Mouse (Mus musculus) left cerebral cortex, adult 11 months (tissue): Measurements from ENCODE around the gene Bpifb2.
"Not testable (repeated sequence)": the region's sequence is repeated elsewhere in the genome, so short reads cannot be mapped to it uniquely, and the experiment has no call there.

ENCODE experiments used
- DNase-seq: peaks from one replicate; pipeline ENCODE4 v3.0.0; 2022; ENCODE audit warnings: low spot score

Gene Bpifb2

DNA sequence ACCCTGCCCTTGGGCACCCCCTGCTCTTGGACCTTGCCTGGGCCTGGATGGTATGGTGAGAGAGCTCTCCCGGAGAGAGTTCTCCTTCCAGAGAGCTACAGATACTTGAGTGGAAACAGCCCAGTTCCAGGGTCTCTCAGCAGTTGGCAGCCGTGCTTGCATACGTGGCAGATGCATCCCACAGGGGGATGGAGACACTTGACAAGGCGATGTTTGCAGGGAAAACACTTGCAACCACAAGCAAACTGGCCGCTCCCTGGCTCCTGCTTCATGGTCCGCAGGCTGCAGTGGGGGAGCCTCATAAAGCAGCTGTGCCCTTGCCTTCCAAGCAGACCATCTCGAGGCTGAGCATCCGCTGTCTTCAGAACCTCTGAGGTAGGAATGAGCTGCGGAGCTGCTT is at the start of gene Bpifb2:
Gene Bpifb2, plus strand, starts transcription at position 301 of the 400 bp plus-strand sequence.
- no peak for DNase-seq

DNA sequence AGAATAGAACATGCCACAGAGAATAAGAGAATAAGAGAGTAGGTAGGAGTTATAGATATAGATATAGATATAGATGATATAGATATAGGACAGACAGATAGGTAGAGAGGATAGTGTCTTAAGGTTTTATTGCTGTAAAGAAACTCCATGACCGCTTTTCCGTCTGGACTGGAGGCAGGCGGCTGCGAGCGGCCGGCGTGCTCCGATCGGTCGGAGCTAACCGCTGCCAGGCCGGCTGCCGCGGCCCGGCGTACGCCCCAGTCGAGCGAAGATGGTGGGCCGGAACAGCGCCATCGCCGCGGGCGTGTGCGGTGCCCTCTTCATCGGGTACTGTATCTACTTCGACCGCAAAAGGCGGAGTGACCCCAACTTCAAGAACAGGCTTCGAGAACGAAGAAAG is 48.9 kb upstream of the Bpifb2 start:
- DNase-seq: not testable (repeated sequence)

DNA sequence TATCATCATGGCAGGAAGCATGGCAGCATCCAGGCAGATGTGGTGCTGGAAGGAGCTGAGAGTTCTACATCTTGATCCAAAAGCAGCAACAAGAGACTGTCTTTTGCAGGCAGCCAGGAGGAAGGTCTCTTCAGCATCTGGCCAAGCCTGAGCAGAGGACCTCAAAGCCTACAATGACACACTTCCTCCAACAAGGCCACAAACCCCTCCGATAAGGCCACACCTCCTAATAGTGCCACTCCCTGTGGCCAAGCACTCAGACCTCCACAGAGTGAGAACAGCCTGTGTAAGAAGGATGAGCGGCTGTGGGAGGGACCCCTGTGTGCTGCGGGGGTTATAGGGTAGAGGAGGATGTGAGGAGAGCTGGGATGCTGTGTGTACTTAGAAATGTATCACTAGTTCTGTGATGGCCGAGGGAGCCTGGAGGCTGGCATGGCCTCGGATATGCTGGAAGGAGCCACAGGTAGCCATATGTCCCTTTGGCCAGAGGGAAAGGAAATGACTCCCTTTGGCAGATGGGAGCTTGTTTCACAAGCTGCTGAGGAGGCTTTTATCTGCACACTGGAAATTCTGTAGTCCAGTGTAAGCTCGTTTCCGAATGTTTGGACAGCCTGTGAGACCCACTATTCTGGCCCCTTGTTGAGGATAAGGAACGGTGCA is 47.5 kb upstream of the Bpifb2 start:
- DNase-seq: no peak

DNA sequence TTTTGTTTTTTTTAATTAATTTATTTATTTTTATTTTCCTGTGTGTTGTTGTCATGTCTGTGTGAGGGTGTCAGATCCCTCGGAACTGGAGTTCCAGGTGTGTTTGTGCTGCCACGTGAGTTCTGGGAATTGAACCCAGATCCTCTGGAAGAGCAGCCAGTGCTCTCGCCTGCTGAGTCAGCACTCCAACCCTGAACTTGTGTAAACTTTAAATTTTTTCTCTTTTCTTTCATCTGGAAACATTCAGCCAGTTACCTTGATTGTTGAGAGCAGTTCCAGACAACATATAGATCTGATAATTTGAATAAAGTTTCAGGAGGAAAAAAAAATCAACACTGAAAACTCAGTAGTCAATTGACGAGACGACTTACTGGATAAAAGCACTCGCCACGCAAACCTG is 46.1 kb upstream of the Bpifb2 start:
- no peak for DNase-seq

DNA sequence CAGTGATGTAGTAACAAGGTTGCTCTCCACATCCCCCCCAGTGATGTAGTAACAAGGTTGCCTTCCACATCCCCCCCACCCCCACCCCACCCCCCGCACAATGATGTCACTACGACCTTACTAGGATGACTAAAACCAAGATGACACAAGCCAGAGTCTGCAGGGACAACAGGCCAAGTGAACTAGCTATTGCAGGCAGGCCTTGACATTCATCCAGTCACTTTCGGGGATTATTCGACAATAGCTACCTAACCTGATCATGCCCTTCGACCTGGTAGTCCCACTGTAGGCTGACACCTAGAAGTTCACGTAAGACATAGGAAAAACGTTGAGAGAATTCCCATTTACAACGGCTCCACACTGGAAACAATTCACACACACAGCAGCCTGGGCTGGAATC is 41.6 kb upstream of the Bpifb2 start:
- no peak for DNase-seq

DNA sequence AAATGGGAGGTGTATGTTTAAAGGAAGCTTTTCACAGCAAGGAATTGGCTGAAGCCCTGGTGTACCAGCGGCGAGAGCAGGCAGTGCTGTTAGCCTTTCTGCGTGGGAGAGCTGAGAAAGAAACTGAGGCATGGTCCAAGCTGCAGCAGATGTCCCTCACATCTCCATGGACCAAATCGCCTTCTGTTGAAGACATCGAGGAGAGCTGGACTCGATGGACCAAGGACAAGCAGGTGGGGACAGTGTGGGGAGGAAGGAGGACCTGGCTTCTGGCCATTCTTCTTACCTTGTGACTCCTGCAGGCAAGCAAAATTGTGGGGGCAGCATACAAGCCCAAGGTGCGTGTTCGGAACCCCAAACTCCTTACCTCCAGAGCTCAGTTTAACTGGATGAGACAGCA is 32.0 kb upstream of the Bpifb2 start:
- DNase-seq: no peak

DNA sequence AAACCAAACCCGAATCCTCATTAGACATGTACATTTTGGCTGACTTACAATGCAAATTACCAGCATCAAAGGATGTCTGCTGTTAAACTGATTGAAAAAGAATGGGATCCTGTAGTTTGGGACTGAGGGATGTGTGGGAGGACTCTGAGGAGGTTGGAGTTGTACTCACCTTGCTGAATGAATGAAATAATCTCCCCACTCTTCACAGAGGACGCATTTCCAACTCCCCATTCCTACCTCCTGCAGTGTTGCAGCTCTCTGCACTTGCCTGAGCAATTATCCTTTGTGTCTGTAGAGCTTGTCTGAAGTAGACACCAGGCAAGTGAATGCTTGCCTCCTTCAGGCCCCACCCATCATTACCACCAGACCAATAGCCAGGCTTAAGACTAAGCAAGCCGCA is 26.5 kb upstream of the Bpifb2 start:
- no peak for DNase-seq

DNA sequence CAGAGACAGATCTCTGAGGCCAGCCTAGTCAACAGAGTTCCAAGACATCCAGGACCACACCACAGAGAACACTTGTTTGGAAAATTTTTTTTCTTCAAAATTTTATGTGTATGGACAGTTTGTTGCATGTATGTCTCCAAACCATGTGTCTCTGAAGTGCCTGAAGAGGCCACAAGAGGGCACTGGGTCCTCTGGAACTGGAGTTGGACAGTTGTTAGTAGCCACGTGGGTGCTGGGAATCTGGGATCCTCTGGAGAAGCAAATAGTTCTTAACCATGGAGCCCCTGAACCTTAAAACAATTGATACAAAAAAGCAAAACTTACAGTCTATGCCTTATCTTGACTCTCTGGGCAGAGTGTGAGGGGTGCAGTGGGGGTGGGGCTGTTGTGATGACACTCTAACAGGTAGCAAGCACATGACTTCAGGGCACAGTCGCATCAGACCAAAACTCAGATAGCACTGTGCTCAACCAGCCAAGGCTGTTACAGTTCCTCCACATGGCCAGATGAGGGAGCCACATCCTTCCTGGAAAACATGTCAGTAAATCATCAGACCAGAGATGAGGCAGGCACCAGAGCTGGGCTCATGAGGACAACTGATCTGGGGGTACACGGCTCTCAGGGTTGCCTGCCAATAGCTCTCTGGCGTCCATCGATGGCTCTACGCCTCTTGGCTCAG is 24.4 kb upstream of the Bpifb2 start:
- no peak for DNase-seq

DNA sequence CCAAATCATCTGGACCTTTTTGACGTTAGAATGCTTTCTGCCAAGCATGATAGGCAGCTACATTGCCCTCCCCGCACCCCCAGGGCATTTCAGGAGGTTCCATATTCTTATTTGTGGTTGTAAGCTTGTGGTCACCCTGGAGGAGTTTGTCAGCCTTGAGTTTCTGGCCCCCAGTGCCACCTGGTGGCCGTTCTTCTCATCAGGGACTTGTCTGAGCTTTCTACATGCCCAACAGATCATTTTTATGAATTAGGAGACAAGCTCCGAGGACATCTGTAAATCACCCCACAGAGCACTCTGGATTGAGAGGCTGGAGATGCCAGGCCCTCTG is 23.9 kb upstream of the Bpifb2 start:
- peak; percentile 25 for DNase-seq

DNA sequence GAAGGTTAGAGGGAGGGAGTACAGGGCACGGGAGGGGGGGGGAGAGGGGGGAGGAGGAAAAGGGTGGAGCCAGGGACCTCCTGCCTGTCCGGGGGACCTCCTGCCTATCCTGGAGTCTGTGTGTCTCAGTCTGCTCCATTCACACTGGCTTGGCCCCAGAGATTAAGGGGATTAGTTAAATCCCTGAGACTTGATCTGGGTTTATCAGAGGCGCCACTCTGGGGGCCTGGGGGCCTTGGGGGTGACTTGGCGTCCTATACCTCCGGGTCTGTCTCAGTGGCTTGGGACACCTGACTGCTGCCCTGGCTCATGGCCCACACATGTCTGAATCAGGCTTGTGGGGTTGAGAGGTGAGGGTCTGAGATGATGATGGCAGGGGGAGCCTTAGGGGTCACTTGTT is 21.3 kb upstream of the Bpifb2 start:
- DNase-seq: no peak

DNA sequence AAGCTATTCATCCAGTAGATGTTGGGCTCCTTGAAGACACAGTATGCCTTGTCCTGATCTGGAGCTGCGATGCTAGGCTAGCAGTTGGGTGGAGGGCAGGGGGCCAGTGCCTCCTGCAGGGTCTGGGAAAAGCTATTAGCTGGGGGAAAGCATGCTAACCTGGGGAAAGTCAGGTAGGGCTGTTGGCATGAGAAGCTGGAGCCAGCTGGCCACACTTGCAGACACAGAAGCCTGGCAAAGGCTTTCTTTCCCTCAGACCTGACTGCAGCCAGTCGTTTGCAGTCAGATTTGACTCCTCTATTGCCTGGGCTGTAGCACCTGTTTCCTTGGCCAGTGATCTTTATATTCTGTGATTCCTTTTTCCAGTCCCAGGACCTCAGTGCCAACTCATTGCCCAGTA is 15.3 kb upstream of the Bpifb2 start:
- no peak for DNase-seq

DNA sequence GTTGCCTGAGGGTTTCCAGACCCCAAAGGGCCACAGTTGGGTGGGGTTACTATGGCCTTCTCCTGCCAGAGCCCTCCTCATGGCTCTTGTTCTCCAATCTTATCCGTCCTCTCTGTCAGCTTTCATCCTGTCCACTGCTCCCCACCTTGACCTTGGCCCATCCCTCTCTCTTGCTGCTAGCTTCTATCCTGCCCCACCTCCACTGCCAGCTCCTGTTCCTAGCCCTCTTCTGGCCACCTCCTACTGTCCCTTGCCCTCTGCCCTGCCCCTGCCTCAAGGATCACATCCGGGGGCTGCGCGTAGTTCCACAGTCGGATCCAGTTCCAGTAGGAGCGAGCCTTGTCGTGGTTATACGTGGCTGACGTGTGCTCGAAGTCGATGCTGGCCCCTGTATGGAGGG is 14.5 kb upstream of the Bpifb2 start:
- no peak for DNase-seq

DNA sequence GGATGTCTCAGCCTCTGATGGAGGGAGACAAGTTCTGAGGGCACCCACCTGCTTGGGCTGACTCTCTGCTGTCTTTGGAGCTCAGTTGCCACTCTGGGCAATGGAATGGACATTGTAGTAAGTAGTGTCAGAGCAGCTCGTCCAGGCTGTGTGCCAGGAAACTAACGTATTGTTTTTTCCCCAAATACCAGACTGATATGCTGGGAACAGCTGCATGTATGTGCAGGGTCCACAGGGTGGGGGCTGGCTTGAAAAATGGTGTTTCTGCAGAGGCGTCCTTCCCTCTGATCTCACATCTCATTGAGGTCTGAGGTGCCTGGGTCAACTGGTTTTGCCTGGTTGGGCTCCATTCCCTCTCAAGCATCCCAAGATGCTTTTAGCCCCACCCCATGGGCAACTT is 14.1 kb upstream of the Bpifb2 start:
- DNase-seq: no peak

DNA sequence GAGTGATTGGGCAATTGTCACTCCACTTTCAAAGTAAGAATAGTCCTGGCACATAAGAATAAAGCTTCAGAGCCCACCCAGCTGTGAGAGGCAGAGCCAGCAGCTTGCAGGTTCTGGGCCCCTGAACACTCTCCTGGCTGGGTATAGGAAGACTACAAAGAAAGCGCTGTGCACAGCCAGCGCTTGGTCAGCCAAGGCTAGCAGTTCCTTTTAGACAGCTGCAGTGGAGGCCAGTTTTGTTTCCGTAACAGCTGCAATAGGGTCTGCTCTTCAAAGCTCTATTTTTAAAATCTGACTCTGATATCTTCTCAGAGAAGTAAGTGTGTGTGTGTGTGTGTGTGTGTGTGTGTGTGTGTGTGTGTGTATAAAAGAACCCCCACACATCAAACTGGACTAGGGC is 12.9 kb upstream of the Bpifb2 start:
- DNase-seq: no peak

DNA sequence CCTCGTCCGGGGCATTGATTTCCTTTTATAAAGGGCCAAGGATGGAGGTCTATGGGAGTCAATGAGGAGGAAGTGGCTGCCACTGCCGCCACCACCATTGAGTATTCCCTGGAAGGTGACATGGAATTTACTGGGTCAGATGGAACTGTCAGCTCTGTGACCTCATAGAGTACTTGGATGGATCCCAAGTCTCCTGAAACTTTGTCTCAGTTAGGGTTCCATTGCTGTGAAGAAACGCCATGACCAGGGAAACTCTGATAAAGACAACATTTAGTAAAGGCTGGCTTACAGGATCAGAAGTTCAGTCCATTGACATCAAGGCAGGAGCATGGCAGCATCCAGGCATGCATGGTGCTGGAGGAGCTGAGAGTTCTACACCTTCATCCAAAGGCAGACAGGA is 3.9 kb upstream of the Bpifb2 start, which contains the start of gene Sun5:
Gene Sun5, minus strand, starts transcription at position 101 of the 400 bp plus-strand sequence.
- DNase-seq: no peak

DNA sequence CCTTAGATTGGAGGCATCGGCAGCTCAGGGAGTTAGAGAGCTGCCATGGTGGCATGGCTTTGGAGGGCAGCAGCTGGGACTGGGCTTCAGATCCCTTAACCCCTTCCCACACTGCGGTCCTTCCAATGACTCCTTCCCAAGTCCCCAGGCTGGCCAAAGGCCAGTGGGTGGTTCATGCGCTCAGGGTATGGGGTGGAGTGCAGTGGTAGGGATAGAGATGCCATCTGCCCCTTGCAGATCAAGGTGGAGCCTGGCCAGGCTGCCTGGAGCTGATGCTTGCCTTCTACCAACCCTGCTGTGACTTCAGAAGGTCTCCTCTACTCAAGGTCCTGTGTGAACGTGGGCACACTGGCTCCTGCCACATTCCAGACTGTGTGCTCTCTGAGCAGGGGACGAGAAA is 24.3 kb downstream of the Bpifb2 start:
- no peak for DNase-seq

DNA sequence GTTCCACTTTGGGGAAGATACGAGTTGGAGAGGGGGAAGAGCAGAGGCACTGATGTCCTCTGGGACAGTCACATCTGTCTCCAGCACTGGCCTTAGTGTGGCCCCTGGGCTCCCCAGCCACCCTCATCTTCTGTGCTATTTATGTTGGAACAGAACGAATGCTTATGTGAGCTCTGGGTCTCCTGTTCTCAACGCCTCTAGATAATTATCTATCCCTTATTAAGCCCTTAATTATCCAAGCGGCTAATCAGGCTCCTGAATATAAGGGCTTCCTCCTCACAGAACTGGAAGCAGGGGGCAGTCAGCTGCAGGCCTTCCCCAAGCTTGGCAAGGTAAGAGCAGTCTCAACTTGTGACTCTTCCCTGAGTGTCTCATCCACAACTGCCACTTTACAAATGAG is 25.2 kb downstream of the Bpifb2 start, which contains the start of gene Bpifb6:
Gene Bpifb6, plus strand, starts transcription at position 301 of the 400 bp plus-strand sequence.
- no peak for DNase-seq

DNA sequence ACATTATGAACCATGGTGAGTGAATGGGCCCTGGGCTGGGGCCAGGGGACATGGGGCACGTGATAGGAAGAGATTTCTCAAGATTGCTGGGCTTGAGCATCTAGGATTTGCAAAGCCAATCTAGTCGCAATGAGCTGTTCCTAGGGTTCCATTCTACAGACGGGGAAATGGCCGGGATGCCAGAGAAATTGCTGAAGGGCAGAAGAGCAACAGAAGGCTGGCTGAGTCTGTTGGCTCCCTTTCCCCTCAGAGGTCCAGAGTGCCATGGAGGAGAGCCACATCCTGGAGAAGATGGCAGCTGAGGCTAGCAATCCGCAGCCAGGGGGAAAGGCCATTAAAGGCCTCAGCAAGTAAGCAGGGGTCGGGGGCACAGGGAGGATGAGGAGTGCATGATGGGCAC is 27.9 kb downstream of the Bpifb2 start:
- DNase-seq: no peak

DNA sequence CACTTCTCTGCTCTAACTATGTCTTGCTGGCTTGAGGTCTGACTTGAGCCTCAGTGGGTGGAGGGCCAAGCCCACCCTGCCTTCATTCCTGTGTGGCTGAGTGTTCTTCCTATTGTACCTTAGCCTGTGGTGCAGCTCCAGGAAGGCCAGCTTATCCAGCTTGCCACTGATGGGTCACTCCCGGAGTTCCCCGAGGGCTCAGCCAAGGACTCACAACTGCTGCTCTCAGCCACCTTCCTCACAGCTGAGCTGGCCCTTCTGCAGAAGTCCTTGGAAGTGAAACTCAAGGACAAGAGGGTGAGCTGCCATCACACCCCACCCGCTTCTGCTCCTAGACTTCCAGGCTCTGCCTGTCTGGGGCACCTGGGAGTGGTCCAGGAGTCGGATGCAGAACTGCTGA is 31.8 kb downstream of the Bpifb2 start:
- DNase-seq: no peak

DNA sequence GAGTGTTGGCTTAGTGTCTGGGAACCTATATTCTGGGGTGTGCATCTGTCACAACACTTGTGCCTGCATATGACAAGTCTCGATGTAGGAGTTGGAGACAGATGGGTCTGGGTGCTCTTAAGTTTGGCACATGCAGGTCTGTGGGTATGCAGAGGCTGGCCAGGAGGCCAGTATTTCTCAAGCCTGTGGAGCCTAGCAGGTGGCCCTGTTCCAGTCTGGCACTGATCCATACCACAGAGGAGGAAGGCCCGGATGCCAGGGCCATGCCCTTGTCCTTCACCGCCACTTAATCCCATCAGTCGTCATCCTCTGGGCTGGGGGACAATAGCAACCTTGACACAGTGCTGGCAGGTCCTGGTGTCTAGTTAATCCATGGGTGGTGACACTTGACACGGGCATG is 39.3 kb downstream of the Bpifb2 start:
- DNase-seq: no peak

DNA sequence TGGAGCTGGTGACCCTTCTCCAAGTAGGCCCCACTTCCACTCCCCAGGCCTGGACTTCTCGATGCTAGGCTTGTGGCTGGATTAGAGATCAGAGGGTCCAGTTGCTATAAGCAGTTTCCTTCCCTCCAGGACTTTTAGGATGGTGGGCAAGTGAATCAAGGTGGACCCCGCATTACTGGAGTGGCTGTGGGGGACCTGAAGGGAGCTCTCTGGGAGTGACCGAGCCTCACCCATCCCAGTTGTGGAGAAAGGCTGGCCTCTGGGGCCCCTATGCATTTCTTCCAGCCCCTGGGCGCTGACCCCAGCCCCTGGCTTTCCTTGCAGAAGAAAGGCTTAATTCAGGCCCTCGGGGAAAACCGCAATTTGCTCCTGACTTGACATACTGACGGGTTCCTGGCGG is 43.1 kb downstream of the Bpifb2 start, which contains the start of gene Bpifb3:
Gene Bpifb3, plus strand, starts transcription at position 301 of the 400 bp plus-strand sequence.
- DNase-seq: no peak

DNA sequence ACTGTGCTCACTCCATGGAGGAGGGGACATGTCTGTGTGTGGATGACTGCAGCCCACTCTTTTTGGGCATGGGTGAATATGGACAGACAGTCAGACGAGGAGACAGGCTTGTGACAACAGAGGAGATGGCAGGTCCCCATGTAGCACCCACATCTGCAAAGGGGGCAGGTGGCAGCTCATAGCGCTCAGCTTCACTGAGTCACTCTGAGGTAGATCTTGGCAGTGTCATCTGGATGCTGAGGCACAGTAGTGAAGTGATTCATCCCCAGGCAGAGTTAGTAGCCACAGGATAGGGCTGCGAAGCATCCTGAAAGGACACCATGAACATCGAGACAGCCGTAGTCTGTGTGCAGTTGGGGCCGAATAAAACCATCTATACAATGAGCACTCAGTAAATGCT is 46.4 kb downstream of the Bpifb2 start:
- DNase-seq: no peak

DNA sequence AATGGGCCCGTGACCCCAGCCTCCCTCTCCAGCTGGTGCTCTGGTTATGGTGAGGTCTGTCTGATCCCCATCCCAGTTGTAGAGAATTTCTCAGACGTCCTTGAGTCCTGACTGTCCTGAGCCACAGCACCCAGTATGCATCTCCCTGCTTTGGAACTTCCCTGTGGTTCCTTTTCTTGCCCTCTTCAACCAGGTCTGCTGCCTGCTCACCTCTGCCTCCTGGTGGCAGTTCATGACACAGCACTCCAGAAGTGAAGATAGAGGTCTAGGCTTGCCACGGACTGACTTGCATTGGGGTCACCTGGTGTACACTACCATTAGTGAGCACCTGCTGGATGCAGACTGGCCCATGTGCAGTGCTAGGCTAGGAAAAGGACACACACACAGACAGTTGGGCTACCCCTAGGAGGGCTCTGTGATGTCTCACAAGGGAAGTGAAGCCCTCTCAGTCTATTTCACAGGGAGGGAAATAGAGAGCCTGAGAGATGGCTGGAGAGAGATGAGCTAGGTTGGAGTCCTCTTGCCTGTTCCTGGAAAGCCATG is 55.1 kb downstream of the Bpifb2 start:
- DNase-seq: no peak

DNA sequence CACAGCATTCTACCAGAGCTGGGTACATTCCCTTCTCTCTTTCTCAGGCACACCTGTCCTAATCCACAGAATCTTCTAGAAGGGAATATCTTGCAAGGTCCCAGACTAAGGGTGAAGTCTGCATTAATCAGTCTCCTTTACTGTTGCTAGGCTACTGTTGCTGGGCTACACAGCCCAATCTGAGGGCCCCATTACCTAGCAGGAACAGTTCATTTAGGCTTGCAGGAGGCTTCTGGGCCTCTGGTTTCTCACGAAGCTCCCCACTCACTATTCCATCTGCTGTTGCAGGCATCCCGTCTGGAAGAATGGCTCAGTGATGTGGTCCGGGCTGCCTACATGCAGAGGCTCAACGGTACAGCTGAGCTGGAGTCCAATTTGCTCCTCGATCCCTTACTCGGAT is 56.3 kb downstream of the Bpifb2 start:
- DNase-seq: no peak
